ENCODE assay signal across 25 mouse cellular contexts in genomic region chr5:44041056-44041455, GRCm38 (mm10). TPM values are rescaled to one million over a fixed set of nuclear protein-coding genes. Genes with fewer than 3 reads are reported as not detected.
DNase-seq lines count a peak whose midpoint lies in the region; ATAC-seq and TF ChIP-seq lines count a peak whose summit lies in the region.
"Had no signal": no experiment of that assay in that cellular context is flagged by ENCODE, and none has a peak within 500 bp of the region (broad histone marks: within the 10 kb centered on the region; RNA-seq: fewer than 3 reads in every experiment).

No protein-coding gene starts in this region.

- no peaks in the 10 kb centered on the region for H3K4me1 ChIP-seq in kidney, embryonic 16.5 days (ENCODE audit: insufficient read depth, low read length)
- H3K4me1 ChIP-seq in lung, embryonic 14.5 days (ENCODE audit: insufficient read depth), result no peaks in the 10 kb centered on the region
- H3K4me1 ChIP-seq: embryonic facial prominence, embryonic 10.5 days; embryonic facial prominence, embryonic 12.5 days; forebrain, embryonic 13.5 days; forebrain, embryonic 15.5 days had no signal

- no peaks in the 10 kb centered on the region for H3K27me3 ChIP-seq in kidney, embryonic 16.5 days (ENCODE audit: insufficient read depth, low read length)
- no peaks in the 10 kb centered on the region for H3K27me3 ChIP-seq in lung, embryonic 14.5 days (ENCODE audit: insufficient read depth, low read length)
- H3K27me3 ChIP-seq: CH12.LX; embryonic facial prominence, embryonic 12.5 days; forebrain, embryonic 13.5 days; forebrain, embryonic 15.5 days; Patski had no signal

- TF ChIP-seq CTCF in lung, embryonic 14.5 days (IDR thresholded peaks at IDR 0.05; ENCODE audit: low read depth), result no peak

- no peaks in the 10 kb centered on the region for H3K9me3 ChIP-seq in kidney, embryonic 16.5 days (ENCODE audit: low read length)
- H3K9me3 ChIP-seq in lung, embryonic 14.5 days (ENCODE audit: low read depth, low read length), result no peaks in the 10 kb centered on the region
- H3K9me3 ChIP-seq: embryonic facial prominence, embryonic 10.5 days; embryonic facial prominence, embryonic 12.5 days; forebrain, embryonic 13.5 days; forebrain, embryonic 15.5 days; G1E had no signal

- intact Hi-C loops in heart, postnatal 36 days (cut with DNase I), result no loop called here

- H3K27ac ChIP-seq in kidney, embryonic 16.5 days (ENCODE audit: low read length), result 0 out of 2 replicates have a peak overlapping the region, but pooled peaks have one; percentile 27
- no peak overlapping the region for H3K27ac ChIP-seq in lung, embryonic 14.5 days (ENCODE audit: low read depth)
- H3K27ac ChIP-seq: embryonic facial prominence, embryonic 10.5 days; embryonic facial prominence, embryonic 12.5 days; forebrain, embryonic 13.5 days; forebrain, embryonic 15.5 days had no signal

- no peak overlapping the region for H3K9ac ChIP-seq in kidney, embryonic 16.5 days (replicated peaks; ENCODE audit: low read length)
- no peak overlapping the region for H3K9ac ChIP-seq in lung, embryonic 14.5 days
- H3K9ac ChIP-seq: embryonic facial prominence, embryonic 12.5 days; forebrain, embryonic 13.5 days; forebrain, embryonic 15.5 days had no signal

- no peak overlapping the region for H3K4me3 ChIP-seq in kidney, embryonic 16.5 days (ENCODE audit: low read length)
- no peak overlapping the region for H3K4me3 ChIP-seq in lung, embryonic 14.5 days (ENCODE audit: low read depth, low read length)
- H3K4me3 ChIP-seq: embryonic facial prominence, embryonic 10.5 days; embryonic facial prominence, embryonic 12.5 days; forebrain, embryonic 13.5 days; forebrain, embryonic 15.5 days had no signal

- WGBS in kidney, embryonic 16.5 days, result 86% methylated on average over 3 of the region's 3 CpGs
- 73% methylated on average over 3 of the region's 3 CpGs for WGBS in lung, embryonic 14.5 days

- DNase-seq in heart, adult 11 months, result peak; percentile 67
- DNase-seq in heart, postnatal 36 days, result no peak
- no peak for DNase-seq in kidney, adult 8-10 months
- DNase-seq in lung, embryonic 14.5 days, result peak; percentile 10
- no peak for DNase-seq in lung, postnatal 14 days
- DNase-seq: adrenal gland, adult 8-10 months; adrenal gland, postnatal 14 days; adrenal gland, postnatal 36 days; B cell, adult 2 months; cerebellum, adult 11-12 months; cerebellum, adult 2 months; cerebellum, adult 9-10 months; cerebellum, postnatal 10 days; cerebellum, postnatal 25 days had no signal

- H3K36me3 ChIP-seq in kidney, embryonic 16.5 days (ENCODE audit: insufficient read depth, low read length), result peaks cover 10% of the 10 kb centered on the region; the same call in 1 of the 2 replicates
- peaks cover 8% of the 10 kb centered on the region; the same call in 1 of the 2 replicates for H3K36me3 ChIP-seq in lung, embryonic 14.5 days (ENCODE audit: insufficient read depth)
- H3K36me3 ChIP-seq: G1E had no signal

- H3K4me2 ChIP-seq in kidney, embryonic 16.5 days (replicated peaks; ENCODE audit: low read depth, low read length), result no peak overlapping the region
- H3K4me2 ChIP-seq in lung, embryonic 14.5 days, result no peak overlapping the region
- H3K4me2 ChIP-seq: embryonic facial prominence, embryonic 12.5 days; forebrain, embryonic 13.5 days; forebrain, embryonic 15.5 days had no signal

- no peak for ATAC-seq in kidney, embryonic 16.5 days (ENCODE audit: low FRiP score, low TSS enrichment)
- peak; percentile 56; the same call in 1 of the 2 replicates for ATAC-seq in lung, embryonic 14.5 days (ENCODE audit: insufficient read depth)
- ATAC-seq: activated CD4-positive, CD25-positive, alpha-beta regulatory T cell, adult 4 months; CD4-positive, CD25-positive, alpha-beta regulatory T cell, adult 4 months; forebrain, embryonic 13.5 days; forebrain, embryonic 15.5 days; Patski had no signal

RNA-seq across cellular contexts. Expression of gene Fgfbp1, which starts 59.5 kb away (rescaled TPM):
- not detected for total RNA-seq in heart, postnatal 36 days (2021)
- 6.2 and 7.2 TPM in 2 replicates for polyA plus RNA-seq in kidney, embryonic 16.5 days (2015; fragmentation: Nextera tagmentation; extraction: Ambion mirVana)
- 12.1 and 14.4 TPM in 2 replicates for polyA plus RNA-seq in lung, embryonic 14.5 days (2014; fragmentation: Nextera tagmentation; extraction: Ambion mirVana)
- total RNA-seq: adrenal gland, adult 18-20 months; adrenal gland, adult 8-10 months; adrenal gland, postnatal 14 days; adrenal gland, postnatal 36 days; CH12.LX had no signal
- polyA plus RNA-seq: activated CD4-positive, CD25-positive, alpha-beta regulatory T cell, adult 4 months; CD4-positive, CD25-positive, alpha-beta regulatory T cell, adult 4 months; G1E had no signal

Comparison
In these comparisons a context has a peak if more than half of its experiments do, and no peak if none do; other contexts are left out.
1. DNase-seq: peak in heart, adult 11 months (single experiment) and lung, embryonic 14.5 days (single experiment); none in heart, postnatal 36 days (0 of 2), kidney, adult 8-10 months (0 of 2) and lung, postnatal 14 days (single experiment).